8 mouse cellular contexts compared by ENCODE assay signal in genomic region chrX:12122594-12123331, GRCm38 (mm10). TPM values are rescaled to one million over a fixed set of nuclear protein-coding genes. Genes with fewer than 3 reads are reported as not detected.
DNase-seq lines count a peak whose midpoint lies in the region; ATAC-seq and TF ChIP-seq lines count a peak whose summit lies in the region.

No protein-coding gene starts in this region.

- no peak overlapping the region for H3K4me3 ChIP-seq in kidney, adult 2 months (ENCODE audit: insufficient read depth, low read depth, low read length)
- H3K4me3 ChIP-seq in heart, embryonic 15.5 days = peak overlapping the region; percentile 26
- H3K4me3 ChIP-seq in limb, embryonic 13.5 days = peak overlapping the region; percentile 17; the same call in 1 of the 2 replicates
- peak overlapping the region; percentile 38 for H3K4me3 ChIP-seq in midbrain, embryonic 10.5 days

- H3K36me3 ChIP-seq in kidney, adult 2 months (ENCODE audit: control insufficient read depth, insufficient read depth, low read length) = no peaks in the 10 kb centered on the region
- no peaks in the 10 kb centered on the region for H3K36me3 ChIP-seq in heart, embryonic 15.5 days
- no peaks in the 10 kb centered on the region for H3K36me3 ChIP-seq in limb, embryonic 13.5 days
- no peaks in the 10 kb centered on the region for H3K36me3 ChIP-seq in midbrain, embryonic 10.5 days

- H3K4me2 ChIP-seq in heart, embryonic 15.5 days = peak overlapping the region; percentile 61
- peak overlapping the region; percentile 55 for H3K4me2 ChIP-seq in limb, embryonic 13.5 days (replicated peaks)

- H3K9ac ChIP-seq in heart, embryonic 15.5 days = 0 out of 2 replicates have a peak overlapping the region, but pooled peaks have one; percentile 36
- no peak overlapping the region for H3K9ac ChIP-seq in limb, embryonic 13.5 days

- peaks cover 5% of the 10 kb centered on the region; the same call in 1 of the 2 replicates for H3K4me1 ChIP-seq in kidney, adult 2 months (ENCODE audit: control insufficient read depth, insufficient read depth, low read length)
- H3K4me1 ChIP-seq in heart, embryonic 15.5 days (replicated peaks) = peaks cover 28% of the 10 kb centered on the region
- peaks cover 33% of the 10 kb centered on the region for H3K4me1 ChIP-seq in limb, embryonic 13.5 days
- peaks cover 54% of the 10 kb centered on the region for H3K4me1 ChIP-seq in midbrain, embryonic 10.5 days

- no peak for TF ChIP-seq POLR2A in kidney, adult 2 months (IDR thresholded peaks at IDR 0.05; ENCODE audit: low read depth, low read length)
- no peak for TF ChIP-seq POLR2A in brain, embryonic 14.5 days (IDR thresholded peaks at IDR 0.05; ENCODE audit: borderline replicate concordance, extremely low read depth, insufficient read depth, insufficient read length, poor library complexity, severe bottlenecking)

- peak; percentile 33 for DNase-seq in kidney, adult 2 months
- DNase-seq in kidney, adult 11 months = no peak
- peak; percentile 88 for DNase-seq in brain, embryonic 14.5 days (ENCODE audit: low read depth)
- DNase-seq in midbrain, embryonic 10.5 days (ENCODE audit: low spot score) = peak; percentile 44

- no peaks in the 10 kb centered on the region for H3K27me3 ChIP-seq in kidney, adult 2 months (replicated peaks; ENCODE audit: control insufficient read depth, insufficient read depth, low read length)
- peaks cover 24% of the 10 kb centered on the region for H3K27me3 ChIP-seq in heart, embryonic 15.5 days
- H3K27me3 ChIP-seq in limb, embryonic 13.5 days = peaks cover 47% of the 10 kb centered on the region
- H3K27me3 ChIP-seq in midbrain, embryonic 10.5 days (ENCODE audit: low read depth, poor library complexity, severe bottlenecking) = peaks cover 67% of the 10 kb centered on the region

- ATAC-seq in heart, embryonic 15.5 days (replicated peaks; ENCODE audit: insufficient number of reproducible peaks, insufficient read depth, low FRiP score, low read depth) = peak; percentile 66
- peak; percentile 73 for ATAC-seq in limb, embryonic 13.5 days (ENCODE audit: low FRiP score, low read depth)
- ATAC-seq in erythroid progenitor cell, adult 5-6 weeks (replicated peaks; ENCODE audit: low FRiP score, poor library complexity, severe bottlenecking) = no peak
- ATAC-seq in monocyte, adult 5-6 weeks (replicated peaks; ENCODE audit: insufficient number of reproducible peaks, low FRiP score, low TSS enrichment, poor library complexity, severe bottlenecking) = no peak

- H3K27ac ChIP-seq in kidney, adult 2 months (ENCODE audit: insufficient read depth, low read depth, low read length) = no peak overlapping the region
- peak overlapping the region; percentile 87 for H3K27ac ChIP-seq in heart, embryonic 15.5 days
- peak overlapping the region; percentile 61; the same call in 1 of the 2 replicates for H3K27ac ChIP-seq in limb, embryonic 13.5 days
- peak overlapping the region; percentile 80 for H3K27ac ChIP-seq in midbrain, embryonic 10.5 days (replicated peaks)

- H3K9me3 ChIP-seq in heart, embryonic 15.5 days (replicated peaks) = no peaks in the 10 kb centered on the region
- H3K9me3 ChIP-seq in limb, embryonic 13.5 days = no peaks in the 10 kb centered on the region
- H3K9me3 ChIP-seq in midbrain, embryonic 10.5 days (replicated peaks) = no peaks in the 10 kb centered on the region

- 18% methylated on average over 20 of the region's 21 CpGs for WGBS in kidney, adult 2 months
- WGBS in heart, embryonic 15.5 days = 10% methylated on average over 20 of the region's 21 CpGs
- 11% methylated on average over 21 of the region's 21 CpGs for WGBS in limb, embryonic 13.5 days
- 11% methylated on average over 21 of the region's 21 CpGs for WGBS in midbrain, embryonic 10.5 days

- no peak for TF ChIP-seq CTCF in kidney, adult 2 months (conservative IDR thresholded peaks at IDR 0.05; ENCODE audit: insufficient read depth, insufficient read length, low read depth, low read length)
- no peak for TF ChIP-seq CTCF in brain, embryonic 14.5 days (IDR thresholded peaks at IDR 0.05; ENCODE audit: borderline replicate concordance, extremely low read depth, insufficient read depth, insufficient read length)

RNA-seq across cellular contexts. Expression of gene Bcor, which starts 37.4 kb away (rescaled TPM):
- 5.7 and 6.4 TPM in 2 replicates for polyA plus RNA-seq in kidney, adult 2 months (2012; rRNA removed)
- 18.3 and 29.3 TPM in 2 replicates for polyA plus RNA-seq in brain, embryonic 14.5 days (2012; rRNA removed)
- polyA plus RNA-seq in heart, embryonic 15.5 days (2015; fragmentation: Nextera tagmentation; extraction: Ambion mirVana) = 11.7 and 14.9 TPM in 2 replicates
- polyA plus RNA-seq in limb, embryonic 13.5 days (2015; fragmentation: Nextera tagmentation; extraction: Ambion mirVana) = 16.8 and 17.8 TPM in 2 replicates
- polyA plus RNA-seq in midbrain, embryonic 10.5 days (2016; fragmentation: Nextera tagmentation; extraction: Ambion mirVana) = 17.9 and 22.4 TPM in 2 replicates
- 21.4 and 32.4 TPM in 2 replicates for total RNA-seq in erythroid progenitor cell, adult 5-6 weeks (2015; ENCODE audit: low replicate concordance)
- 26.3 and 35.9 TPM in 2 replicates for total RNA-seq in erythroid progenitor cell, adult 5-6 weeks (2017; ENCODE audit: low replicate concordance)
- total RNA-seq in monocyte, adult 5-6 weeks (2017) = 26.0 to 43.7 TPM (median 27.1 TPM) in 3 replicates

Comparison
In these comparisons a context has a peak if more than half of its experiments do, and no peak if none do; other contexts are left out.
1. ATAC-seq: peak in heart, embryonic 15.5 days (single experiment) and limb, embryonic 13.5 days (single experiment); none in erythroid progenitor cell, adult 5-6 weeks (single experiment) and monocyte, adult 5-6 weeks (single experiment).